Comparison of ENCODE assay signal across 8 mouse cellular contexts in the genomic region with DNA sequence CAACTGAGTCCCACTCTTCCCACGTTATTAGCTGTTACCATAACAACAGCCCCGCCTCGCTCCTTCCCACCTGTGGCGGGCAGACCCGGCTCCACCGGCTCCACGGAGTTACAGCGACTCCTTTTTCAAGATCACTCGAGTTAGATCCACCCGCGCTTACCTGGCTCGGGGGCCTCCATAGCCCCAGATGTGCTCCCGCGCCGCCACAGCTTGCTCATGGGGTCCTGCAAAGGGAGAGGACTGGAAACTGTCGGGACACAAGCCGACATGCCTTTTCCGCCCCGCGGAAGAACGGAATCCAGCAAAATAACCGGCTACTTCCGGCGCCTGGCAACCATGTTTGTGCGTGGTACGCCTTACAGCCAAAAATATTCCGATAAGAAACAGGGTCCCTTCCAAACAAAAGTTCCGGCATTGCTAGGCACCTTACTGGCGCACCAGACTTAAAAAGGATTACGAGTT. TPM values are rescaled to one million over a fixed set of nuclear protein-coding genes. Genes with fewer than 3 reads are reported as not detected.
DNase-seq lines count a peak whose midpoint lies in the region; ATAC-seq lines count a peak whose summit lies in the region.

No protein-coding gene starts in this region.

- H3K4me2 ChIP-seq in hindbrain, embryonic 15.5 days, result peak overlapping the region; percentile 96

- peaks cover 8% of the 10 kb centered on the region; the same call in 1 of the 2 replicates for H3K79me2 ChIP-seq in macrophage (ENCODE audit: inconsistent target)

- peak; percentile 4; the same call in 1 of the 2 replicates for ATAC-seq in hindbrain, embryonic 15.5 days (ENCODE audit: low FRiP score, low read depth)

- H3K9me3 ChIP-seq in hindbrain, embryonic 15.5 days, result no peaks in the 10 kb centered on the region

- no peaks in the 10 kb centered on the region for H3K36me3 ChIP-seq in hindbrain, embryonic 15.5 days
- no peaks in the 10 kb centered on the region for H3K36me3 ChIP-seq in macrophage (ENCODE audit: inconsistent target)

- peak; percentile 97 for DNase-seq in R1 (ENCODE audit: low read depth, low spot score)
- peak; percentile 83 to 88 for DNase-seq in cerebellum, postnatal 25 days
- peak; percentile 70 to 81 for DNase-seq in frontal cortex, postnatal 25 days (ENCODE audit: low spot score in 2 of 2)
- peak; percentile 84 to 89 for DNase-seq in left cerebral cortex, adult 18-20 months (ENCODE audit: low spot score in 2 of 2)
- DNase-seq in right cerebral cortex, adult 18-20 months, result peak; percentile 90
- peak; percentile 57 for DNase-seq in urinary bladder, postnatal 10 days (ENCODE audit: low spot score)

- peak overlapping the region; percentile 71 for H3K27ac ChIP-seq in hindbrain, embryonic 15.5 days (replicated peaks)
- H3K27ac ChIP-seq in macrophage, result peak overlapping the region; percentile 51

- no peaks in the 10 kb centered on the region for H3K27me3 ChIP-seq in hindbrain, embryonic 15.5 days

- H3K4me1 ChIP-seq in hindbrain, embryonic 15.5 days (replicated peaks), result peaks cover 41% of the 10 kb centered on the region

- H3K9ac ChIP-seq in hindbrain, embryonic 15.5 days, result peak overlapping the region; percentile 65

- under 1% methylated on average over 30 of the region's 30 CpGs for WGBS in hindbrain, embryonic 15.5 days
- WGBS in macrophage (ENCODE audit: missing documents), result under 1% methylated on average over 30 of the region's 30 CpGs

- H3K4me3 ChIP-seq in hindbrain, embryonic 15.5 days, result peak overlapping the region; percentile 81
- peak overlapping the region; percentile 97 for H3K4me3 ChIP-seq in macrophage (ENCODE audit: inconsistent target)

RNA-seq across cellular contexts. Expression of gene Ino80b, which starts 0.3 kb away (rescaled TPM):
- 13.8 and 16.3 TPM in 2 replicates for polyA plus RNA-seq in hindbrain, embryonic 15.5 days (2015; fragmentation: Nextera tagmentation; extraction: Ambion mirVana)
- total RNA-seq in left cerebral cortex, adult 18-20 months (2021), result 10 to 100 TPM; 23.1 to 26.3 TPM
- total RNA-seq in macrophage (2018; cell fraction: chromatin; rRNA removed), result 10 to 100 TPM in 12 of 26 experiments, 1 to 10 TPM in 14; 1.8 to 27.1 (median 8.7) TPM
- 10 to 100 TPM; 13.0 to 31.0 (median 21.7) TPM for total RNA-seq in macrophage (2018; cell fraction: cytosol; rRNA removed)
- total RNA-seq in macrophage (2018; cell fraction: nucleus; rRNA removed), result 10 to 100 TPM in 9 of 26 experiments, 1 to 10 TPM in 17; 3.9 to 20.8 (median 8.2) TPM
- 16.6 to 24.5 TPM (median 22.9 TPM) in 3 replicates for polyA plus RNA-seq in macrophage (2018)

RNA-seq across cellular contexts. Expression of gene Wbp1, which starts 3.5 kb away (rescaled TPM):
- 155 and 161 TPM in 2 replicates for polyA plus RNA-seq in hindbrain, embryonic 15.5 days (2015; fragmentation: Nextera tagmentation; extraction: Ambion mirVana)
- 10 to 100 TPM; 37.2 to 40.2 TPM for total RNA-seq in left cerebral cortex, adult 18-20 months (2021)
- total RNA-seq in macrophage (2018; cell fraction: chromatin; rRNA removed), result 10 to 100 TPM in 15 of 26 experiments, 1 to 10 TPM in 11; 2.3 to 30.3 (median 11.4) TPM
- total RNA-seq in macrophage (2018; cell fraction: cytosol; rRNA removed), result 10 to 100 TPM; 12.7 to 23.7 (median 17.4) TPM
- 10 to 100 TPM in 15 of 26 experiments, 1 to 10 TPM in 11; 4.4 to 31.2 (median 12.1) TPM for total RNA-seq in macrophage (2018; cell fraction: nucleus; rRNA removed)
- polyA plus RNA-seq in macrophage (2018), result 13.1 to 20.6 TPM (median 14.1 TPM) in 3 replicates

RNA-seq across cellular contexts. Expression of gene Mogs, which starts 9.6 kb away (rescaled TPM):
- 22.8 and 27.2 TPM in 2 replicates for polyA plus RNA-seq in hindbrain, embryonic 15.5 days (2015; fragmentation: Nextera tagmentation; extraction: Ambion mirVana)
- 10 to 100 TPM; 29.6 to 31.8 TPM for total RNA-seq in left cerebral cortex, adult 18-20 months (2021)
- 10 to 100 TPM in 7 of 26 experiments, 1 to 10 TPM in 19; 2.1 to 18.6 (median 7.8) TPM for total RNA-seq in macrophage (2018; cell fraction: chromatin; rRNA removed)
- total RNA-seq in macrophage (2018; cell fraction: cytosol; rRNA removed), result 10 to 100 TPM in 25 of 26 experiments, 1 to 10 TPM in 1; 9.4 to 24.6 (median 18.0) TPM
- total RNA-seq in macrophage (2018; cell fraction: nucleus; rRNA removed), result 10 to 100 TPM in 25 of 26 experiments, 1 to 10 TPM in 1; 8.4 to 60.3 (median 27.2) TPM
- polyA plus RNA-seq in macrophage (2018), result 8.4 to 31.8 TPM (median 16.2 TPM) in 3 replicates

RNA-seq across cellular contexts. Expression of gene Rtkn, which starts 10.4 kb away (rescaled TPM):
- polyA plus RNA-seq in hindbrain, embryonic 15.5 days (2015; fragmentation: Nextera tagmentation; extraction: Ambion mirVana), result 14.9 and 17.8 TPM in 2 replicates
- total RNA-seq in left cerebral cortex, adult 18-20 months (2021), result 10 to 100 TPM; 88.3 to 88.8 TPM
- 1 to 10 TPM in 21 of 26 experiments, under 1 TPM in 4, not detected in 1; 0.54 to 8.6 (median 2.0) TPM for total RNA-seq in macrophage (2018; cell fraction: chromatin; rRNA removed)
- total RNA-seq in macrophage (2018; cell fraction: cytosol; rRNA removed), result 1 to 10 TPM in 18 of 26 experiments, under 1 TPM in 8; 0.56 to 1.8 (median 1.1) TPM
- total RNA-seq in macrophage (2018; cell fraction: nucleus; rRNA removed), result 1 to 10 TPM in 16 of 26 experiments, under 1 TPM in 9, not detected in 1; 0.43 to 4.0 (median 1.2) TPM
- polyA plus RNA-seq in macrophage (2018), result 1.3 to 2.1 TPM (median 1.4 TPM) in 3 replicates

RNA-seq across cellular contexts. Expression of gene Mrpl53, which starts 16.0 kb away (rescaled TPM):
- polyA plus RNA-seq in hindbrain, embryonic 15.5 days (2015; fragmentation: Nextera tagmentation; extraction: Ambion mirVana), result 113 and 124 TPM in 2 replicates
- 10 to 100 TPM; 54.5 to 59.6 TPM for total RNA-seq in left cerebral cortex, adult 18-20 months (2021)
- 10 to 100 TPM in 18 of 26 experiments, 1 to 10 TPM in 8; 3.6 to 34.6 (median 13.3) TPM for total RNA-seq in macrophage (2018; cell fraction: chromatin; rRNA removed)
- 10 to 100 TPM; 21.9 to 56.4 (median 37.4) TPM for total RNA-seq in macrophage (2018; cell fraction: cytosol; rRNA removed)
- 10 to 100 TPM; 10.7 to 43.9 (median 24.6) TPM for total RNA-seq in macrophage (2018; cell fraction: nucleus; rRNA removed)
- 18.3 to 47.9 TPM (median 27.0 TPM) in 3 replicates for polyA plus RNA-seq in macrophage (2018)

Comparison
In these comparisons a context has a peak if more than half of its experiments do, and no peak if none do; other contexts are left out.
1. Peak in every context shown above with its lines: DNase-seq, ATAC-seq, H3K4me3 ChIP-seq and H3K27ac ChIP-seq.